Mouse (Mus musculus) midbrain, embryonic 13.5 days (tissue): ENCODE results near the gene Dennd1a. TPM values are rescaled to one million over a fixed set of nuclear protein-coding genes. Genes with fewer than 3 reads are reported as not detected.
A peak's percentile ranks its signal among the peaks of the same experiment; 100 is the strongest.

Experiments
- ATAC-seq: fragments of 200-750 bp; cut with Nextera tagmentation; 2 replicates; pipeline ENCODE4 v1.8.0; 2017; ENCODE audit warnings: mild to moderate bottlenecking, moderate TSS enrichment, moderate library complexity
- H3K27ac ChIP-seq: fragments of 300-500 bp; sonication (generic); 2 replicates; pipeline ENCODE4 v1.5.1; 2015; ENCODE audit warnings: inconsistent platforms, mild to moderate bottlenecking, moderate library complexity
- H3K27me3 ChIP-seq: fragments of 300-500 bp; sonication (generic); 2 replicates; pipeline ENCODE4 v1.6.1; 2015; ENCODE audit warnings: mild to moderate bottlenecking, inconsistent platforms
- H3K36me3 ChIP-seq: fragments of 300-500 bp; sonication (generic); 2 replicates; pipeline ENCODE4 v1.6.1; 2015; ENCODE audit warnings: mild to moderate bottlenecking, inconsistent platforms
- H3K4me1 ChIP-seq: fragments of 300-500 bp; sonication (generic); replicated peaks from 2 replicates; pipeline ENCODE4 v1.6.1; 2015; ENCODE audit warnings: inconsistent platforms
- H3K4me2 ChIP-seq: fragments of 300-500 bp; sonication (generic); replicated peaks from 2 replicates; pipeline ENCODE4 v1.6.1; 2015; ENCODE audit warnings: moderate library complexity, mild to moderate bottlenecking, inconsistent platforms
- H3K4me3 ChIP-seq: fragments of 300-500 bp; sonication (generic); replicated peaks from 2 replicates; pipeline ENCODE4 v1.5.1; 2015; ENCODE audit warnings: mild to moderate bottlenecking, inconsistent platforms
- H3K9ac ChIP-seq: fragments of 300-500 bp; sonication (generic); replicated peaks from 2 replicates; pipeline ENCODE4 v1.6.1; 2015; ENCODE audit warnings: mild to moderate bottlenecking, inconsistent platforms
- H3K9me3 ChIP-seq: fragments of 300-500 bp; sonication (generic); 2 replicates; pipeline ENCODE4 v1.6.1; 2016; ENCODE audit warnings: mild to moderate bottlenecking, inconsistent platforms
- WGBS: fragments of 180-500 bp; shearing (Covaris S2); methylation state at CpG from one replicate; pipeline ENCODE4 v1.1.7; 2015; 5-methylcytosine and 5-hydroxymethylcytosine counted together
- polyA plus RNA-seq: library from polyadenylated mRNA; unstranded; fragments of >200 nt; fragmentation: Nextera tagmentation; extraction: Ambion mirVana; gene quantifications from 2 replicates; pipeline ENCODE4 v1.2.1, GENCODE M21; 2015

Dennd1a gene
- polyA plus RNA-seq, 1 experiment from 2014 or later: 19.5 TPM

DNA sequence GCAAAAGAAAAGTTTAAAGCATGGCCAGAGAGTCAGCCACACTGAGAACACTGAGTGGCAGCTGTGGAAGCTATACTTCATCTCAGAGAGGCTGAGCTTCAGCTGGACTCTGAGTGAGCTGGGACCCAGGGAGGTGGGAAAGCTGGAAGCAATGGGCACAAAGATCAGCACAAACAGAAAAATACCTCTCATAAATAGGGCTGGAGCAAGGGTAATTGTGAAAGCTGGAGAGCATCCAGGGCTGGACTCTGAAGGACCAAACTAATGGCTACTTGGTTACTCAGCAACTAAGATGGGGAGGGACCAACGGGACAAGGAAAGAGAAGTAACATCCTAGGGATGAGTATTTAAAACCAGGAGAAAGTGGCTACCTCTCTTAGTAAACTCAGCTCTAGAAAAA is 225.0 kb downstream of the Dennd1a start:
- ATAC-seq: no peak
- no peak overlapping the region for H3K9ac ChIP-seq
- no peaks in the 10 kb centered on the region for H3K36me3 ChIP-seq
- peaks cover 3% of the 10 kb centered on the region; the same call in 1 of the 2 replicates for H3K4me1 ChIP-seq
- no peaks in the 10 kb centered on the region for H3K9me3 ChIP-seq
- 81% methylated on average over 1 of the region's 1 CpGs for WGBS
- H3K27ac ChIP-seq: no peak overlapping the region
- H3K27me3 ChIP-seq: no peaks in the 10 kb centered on the region
- H3K4me3 ChIP-seq: no peak overlapping the region
- no peak overlapping the region for H3K4me2 ChIP-seq

DNA sequence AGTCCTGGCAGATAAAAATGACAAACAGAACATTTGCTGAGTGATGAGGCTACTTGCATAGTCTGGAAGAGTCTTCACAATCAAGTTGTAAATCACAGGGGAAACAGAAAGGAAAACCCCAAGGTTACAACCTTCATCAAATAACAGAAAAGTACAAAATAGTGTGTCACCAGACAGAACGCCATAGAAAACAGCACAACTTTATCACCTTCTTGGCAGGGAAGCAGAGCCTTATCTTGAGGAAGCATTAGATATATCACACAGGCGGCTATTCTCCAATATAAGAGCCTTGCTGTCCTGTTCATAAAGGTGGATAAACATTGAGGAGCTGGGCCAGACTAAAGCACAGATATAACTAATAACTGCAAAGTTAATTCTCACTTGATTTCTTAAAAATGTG is 225.7 kb downstream of the Dennd1a start:
- ATAC-seq: no peak
- no peak overlapping the region for H3K4me3 ChIP-seq
- 87% methylated on average over 2 of the region's 2 CpGs for WGBS
- no peaks in the 10 kb centered on the region for H3K9me3 ChIP-seq
- H3K4me1 ChIP-seq: peaks cover 3% of the 10 kb centered on the region; the same call in 1 of the 2 replicates
- no peaks in the 10 kb centered on the region for H3K27me3 ChIP-seq
- H3K36me3 ChIP-seq: no peaks in the 10 kb centered on the region
- no peak overlapping the region for H3K9ac ChIP-seq
- no peak overlapping the region for H3K4me2 ChIP-seq
- H3K27ac ChIP-seq: no peak overlapping the region

DNA sequence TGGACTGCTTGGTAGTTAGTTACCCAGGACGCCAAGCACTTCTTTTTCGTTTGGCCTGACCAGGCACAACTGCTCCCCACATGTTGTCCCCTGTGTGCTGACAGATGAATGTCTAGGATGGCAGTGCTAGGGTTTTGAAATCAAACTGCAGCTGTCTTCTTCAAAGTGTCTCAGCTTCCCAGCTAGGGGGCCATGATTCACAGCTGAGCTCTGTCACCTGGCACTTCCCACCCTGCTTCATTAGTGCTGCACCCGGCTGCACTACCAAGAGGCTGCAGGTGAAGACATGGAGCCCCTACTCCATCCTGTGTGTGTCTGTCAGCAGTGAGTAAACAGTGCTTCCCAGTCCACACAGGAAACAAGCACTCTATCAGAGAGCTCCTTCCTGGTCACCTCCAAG is 234.8 kb downstream of the Dennd1a start:
- 58% methylated on average over 3 of the region's 3 CpGs for WGBS
- Histone ChIP-seq H3K9me3 (no peaks in the 10 kb centered on the region), H3K27me3 (no peaks in the 10 kb centered on the region), H3K27ac (peak overlapping the region; percentile 5; the same call in 1 of the 2 replicates), H3K4me2 (no peak overlapping the region), H3K9ac (peak overlapping the region; percentile 29; the same call in 1 of the 2 replicates), H3K4me3 (no peak overlapping the region), H3K4me1 (peaks cover 15% of the 10 kb centered on the region), H3K36me3 (no peaks in the 10 kb centered on the region)
- ATAC-seq: no peak

DNA sequence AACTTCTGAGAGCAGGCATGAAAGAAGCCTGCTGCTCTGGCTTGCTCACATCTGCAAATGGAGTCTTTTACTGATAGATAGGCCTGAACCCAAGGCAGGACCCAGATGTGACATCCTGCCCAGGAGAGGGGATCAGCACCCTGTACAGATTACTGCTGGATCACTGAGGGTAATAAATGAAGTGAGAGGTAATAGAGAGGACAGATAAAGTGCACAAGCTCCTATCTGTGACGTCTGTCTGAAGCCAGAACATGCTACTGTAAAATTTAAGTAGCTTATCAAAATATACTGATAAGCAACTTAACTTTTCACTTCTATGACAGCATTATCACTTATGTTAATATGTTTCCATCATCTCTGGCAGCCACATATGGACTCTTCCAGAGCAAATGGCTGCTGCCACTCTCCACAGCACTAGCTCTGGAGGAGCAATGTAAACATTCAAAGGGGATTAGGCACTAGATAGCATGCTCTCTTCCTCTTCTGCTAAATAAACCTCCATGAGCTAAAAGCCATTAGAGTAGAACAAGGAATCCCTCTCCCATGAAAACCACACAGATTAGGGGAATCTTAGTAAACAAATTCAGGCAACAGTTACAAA is 235.6 kb downstream of the Dennd1a start:
- no peak overlapping the region for H3K4me3 ChIP-seq
- H3K9me3 ChIP-seq: no peaks in the 10 kb centered on the region
- no peak overlapping the region for H3K27ac ChIP-seq
- H3K27me3 ChIP-seq: no peaks in the 10 kb centered on the region
- peaks cover 15% of the 10 kb centered on the region for H3K4me1 ChIP-seq
- WGBS: 74% methylated on average over 1 of the region's 1 CpGs
- no peaks in the 10 kb centered on the region for H3K36me3 ChIP-seq
- ATAC-seq: no peak
- H3K9ac ChIP-seq: no peak overlapping the region
- H3K4me2 ChIP-seq: no peak overlapping the region

DNA sequence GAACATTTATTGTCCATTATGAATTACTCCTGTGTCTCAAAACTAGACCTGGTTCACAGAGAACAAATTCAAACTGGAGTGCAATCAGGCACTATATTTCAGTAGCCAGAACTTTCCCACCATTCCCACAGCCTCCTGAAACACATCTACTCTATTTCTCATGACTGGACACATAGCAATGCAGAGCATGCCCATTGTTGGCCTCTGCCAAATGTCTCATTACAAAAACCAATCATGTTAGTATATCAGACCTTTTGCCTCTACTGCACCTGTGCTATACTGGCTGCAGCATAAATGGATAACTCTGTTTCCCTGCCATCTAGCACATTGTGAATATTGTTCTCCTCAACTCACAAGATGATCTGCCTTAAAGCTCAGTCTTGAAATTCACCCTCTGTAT is 238.2 kb downstream of the Dennd1a start:
- no peaks in the 10 kb centered on the region for H3K9me3 ChIP-seq
- no peaks in the 10 kb centered on the region for H3K27me3 ChIP-seq
- no peaks in the 10 kb centered on the region for H3K36me3 ChIP-seq
- H3K27ac ChIP-seq: no peak overlapping the region
- H3K4me1 ChIP-seq: peaks cover 15% of the 10 kb centered on the region
- no peak overlapping the region for H3K4me3 ChIP-seq
- ATAC-seq: no peak
- no peak overlapping the region for H3K4me2 ChIP-seq
- no peak overlapping the region for H3K9ac ChIP-seq

DNA sequence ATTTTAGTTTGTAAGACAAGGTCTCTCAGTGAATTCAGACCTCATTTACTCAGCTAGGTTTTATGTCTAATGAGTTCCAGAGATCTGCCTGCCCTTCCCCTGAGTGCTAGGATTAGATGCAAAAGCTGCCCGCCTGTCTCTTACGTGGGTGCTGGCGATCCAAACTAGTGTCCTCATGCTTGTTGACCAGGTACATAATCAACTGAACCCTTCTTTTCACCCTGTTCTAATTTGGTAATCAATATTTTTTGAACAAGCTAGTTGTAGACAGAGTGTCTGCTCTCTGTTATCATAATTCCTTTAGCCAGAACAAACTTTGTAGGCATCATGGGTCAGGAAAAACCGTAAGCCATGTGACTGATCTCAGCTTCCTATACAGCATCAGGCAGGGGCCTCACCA is 241.9 kb downstream of the Dennd1a start:
- Histone ChIP-seq H3K4me1 (peaks cover 6% of the 10 kb centered on the region), H3K27me3 (no peaks in the 10 kb centered on the region), H3K9me3 (no peaks in the 10 kb centered on the region), H3K36me3 (no peaks in the 10 kb centered on the region), H3K9ac (no peak overlapping the region), H3K4me3 (no peak overlapping the region), H3K4me2 (no peak overlapping the region), H3K27ac (no peak overlapping the region)
- ATAC-seq: no peak
- 91% methylated on average over 4 of the region's 4 CpGs for WGBS

DNA sequence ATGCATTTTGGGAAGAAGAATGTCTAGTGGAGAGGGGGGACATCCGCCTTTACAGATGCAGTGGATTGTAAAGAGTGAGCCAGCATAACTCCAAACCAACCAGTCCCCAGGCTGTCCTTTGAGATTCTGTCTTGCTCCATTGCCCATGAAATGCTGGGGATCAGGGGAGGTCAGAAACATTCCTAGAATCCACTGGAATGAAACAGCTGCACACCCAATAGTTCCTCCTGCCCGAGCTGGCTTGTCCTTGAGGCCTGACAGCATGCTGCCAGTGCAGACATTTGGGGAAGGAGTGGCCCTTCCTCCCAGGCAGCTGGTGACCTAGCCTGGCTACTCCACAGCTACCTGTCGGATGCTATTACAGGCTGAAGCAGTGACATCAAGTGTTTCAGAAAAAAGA is 246.3 kb downstream of the Dennd1a start:
- H3K4me3 ChIP-seq: no peak overlapping the region
- no peak overlapping the region for H3K9ac ChIP-seq
- 15% methylated on average over 3 of the region's 3 CpGs for WGBS
- H3K4me1 ChIP-seq: peaks cover 6% of the 10 kb centered on the region
- no peak for ATAC-seq
- H3K27me3 ChIP-seq: no peaks in the 10 kb centered on the region
- H3K9me3 ChIP-seq: no peaks in the 10 kb centered on the region
- no peak overlapping the region for H3K4me2 ChIP-seq
- no peaks in the 10 kb centered on the region for H3K36me3 ChIP-seq
- no peak overlapping the region for H3K27ac ChIP-seq

DNA sequence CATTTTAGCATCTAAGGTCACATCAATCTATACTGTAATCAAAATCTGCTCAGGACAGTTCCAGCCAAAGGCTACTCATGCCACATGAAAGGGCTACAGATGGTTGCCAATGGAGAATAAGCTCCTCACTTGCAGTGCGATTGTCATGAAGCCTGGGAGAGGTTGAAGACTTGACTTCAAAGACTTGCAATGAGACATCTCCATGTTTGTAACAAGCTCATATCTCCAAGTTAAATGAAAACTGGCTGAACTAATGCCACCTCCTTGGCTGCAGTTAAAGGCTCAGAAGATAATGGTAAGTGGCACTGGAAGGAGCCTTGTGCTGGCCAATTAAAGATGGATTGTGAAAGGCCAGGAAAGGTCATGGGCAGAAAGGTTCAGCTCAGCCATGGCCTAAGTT is 247.6 kb downstream of the Dennd1a start:
- H3K4me2 ChIP-seq: no peak overlapping the region
- H3K27me3 ChIP-seq: no peaks in the 10 kb centered on the region
- no peak overlapping the region for H3K9ac ChIP-seq
- H3K27ac ChIP-seq: no peak overlapping the region
- 36% methylated on average over 1 of the region's 1 CpGs for WGBS
- no peak overlapping the region for H3K4me3 ChIP-seq
- no peak for ATAC-seq
- no peaks in the 10 kb centered on the region for H3K36me3 ChIP-seq
- H3K4me1 ChIP-seq: peaks cover 6% of the 10 kb centered on the region
- H3K9me3 ChIP-seq: no peaks in the 10 kb centered on the region

DNA sequence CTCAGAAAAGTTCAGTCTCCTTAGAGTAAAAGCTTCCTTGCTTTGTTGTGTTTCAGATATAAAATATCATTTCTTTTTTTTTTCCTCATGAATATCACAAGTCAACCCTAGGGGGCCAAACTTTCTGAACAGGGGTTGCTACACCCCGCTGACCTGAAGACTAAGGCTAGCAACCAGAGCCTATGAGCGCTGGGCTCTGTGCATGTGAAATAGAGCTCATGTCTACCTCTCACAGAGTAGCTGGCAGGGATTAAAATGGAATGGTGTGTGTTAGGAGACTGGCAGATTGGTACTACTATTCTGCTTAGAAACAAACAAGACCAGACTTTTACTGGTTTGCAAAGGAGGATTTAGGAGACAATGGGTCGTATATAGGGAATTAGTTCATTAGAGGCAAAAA is 258.9 kb downstream of the Dennd1a start:
- H3K9me3 ChIP-seq: no peaks in the 10 kb centered on the region
- WGBS: 51% methylated on average over 3 of the region's 3 CpGs
- H3K4me3 ChIP-seq: no peak overlapping the region
- peaks cover 19% of the 10 kb centered on the region for H3K4me1 ChIP-seq
- 0 out of 2 replicates have a peak, but pooled peaks have one; percentile 58 for ATAC-seq
- H3K27me3 ChIP-seq: 0 out of 2 replicates have a peak, but pooled peaks cover 3% of the 10 kb centered on the region
- H3K27ac ChIP-seq: no peak overlapping the region
- H3K36me3 ChIP-seq: no peaks in the 10 kb centered on the region
- H3K4me2 ChIP-seq: no peak overlapping the region
- no peak overlapping the region for H3K9ac ChIP-seq

DNA sequence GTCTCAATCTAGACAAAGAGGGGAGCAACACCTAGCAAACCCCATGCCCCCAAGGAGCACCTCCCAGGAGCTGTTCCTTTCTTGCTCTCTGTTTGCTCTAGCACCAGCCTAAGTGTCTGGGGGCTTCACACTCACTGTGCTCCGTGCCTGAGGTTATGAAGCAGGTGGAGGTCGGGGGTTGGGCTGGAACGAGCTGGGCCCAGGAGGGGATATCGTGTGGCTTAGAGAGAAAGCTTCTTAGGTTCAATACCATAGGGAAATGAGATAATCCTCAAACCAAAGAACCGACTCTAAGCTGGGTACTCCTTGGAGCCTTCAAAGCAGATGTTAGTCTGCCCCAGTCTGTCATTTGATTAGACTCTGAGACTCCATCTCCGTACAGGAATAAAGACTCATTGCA is 261.6 kb downstream of the Dennd1a start:
- H3K9ac ChIP-seq: no peak overlapping the region
- no peak overlapping the region for H3K27ac ChIP-seq
- H3K36me3 ChIP-seq: no peaks in the 10 kb centered on the region
- peak; percentile 63; the same call in 1 of the 2 replicates for ATAC-seq
- 0 out of 2 replicates have a peak, but pooled peaks cover 3% of the 10 kb centered on the region for H3K27me3 ChIP-seq
- H3K4me3 ChIP-seq: no peak overlapping the region
- H3K4me1 ChIP-seq: peaks cover 24% of the 10 kb centered on the region
- 13% methylated on average over 6 of the region's 6 CpGs for WGBS
- no peak overlapping the region for H3K4me2 ChIP-seq
- H3K9me3 ChIP-seq: no peaks in the 10 kb centered on the region

DNA sequence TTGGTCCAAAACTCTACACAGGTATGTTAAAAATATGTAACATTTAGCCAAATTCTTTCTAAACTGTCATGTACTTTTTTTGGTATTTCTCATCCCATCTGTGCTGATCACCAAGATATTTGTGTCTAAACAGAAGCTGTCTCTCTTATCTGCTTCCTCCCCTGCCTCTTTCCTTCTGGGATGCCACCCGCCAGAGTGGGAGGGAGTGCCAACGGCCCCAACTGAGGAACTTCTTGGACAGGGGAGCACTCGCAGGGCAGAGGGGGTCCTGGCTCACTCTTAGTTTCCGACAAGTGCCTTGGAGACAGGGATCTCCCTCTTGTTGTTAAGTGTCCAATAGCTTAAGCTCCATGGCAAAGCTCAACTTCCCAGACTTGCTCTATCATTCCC is 263.5 kb downstream of the Dennd1a start:
- 81% methylated on average over 4 of the region's 4 CpGs for WGBS
- 0 out of 2 replicates have a peak, but pooled peaks cover 3% of the 10 kb centered on the region for H3K27me3 ChIP-seq
- H3K36me3 ChIP-seq: no peaks in the 10 kb centered on the region
- H3K9me3 ChIP-seq: no peaks in the 10 kb centered on the region
- ATAC-seq: no peak
- no peak overlapping the region for H3K4me2 ChIP-seq
- no peak overlapping the region for H3K4me3 ChIP-seq
- no peak overlapping the region for H3K27ac ChIP-seq
- no peak overlapping the region for H3K9ac ChIP-seq
- peaks cover 24% of the 10 kb centered on the region for H3K4me1 ChIP-seq

DNA sequence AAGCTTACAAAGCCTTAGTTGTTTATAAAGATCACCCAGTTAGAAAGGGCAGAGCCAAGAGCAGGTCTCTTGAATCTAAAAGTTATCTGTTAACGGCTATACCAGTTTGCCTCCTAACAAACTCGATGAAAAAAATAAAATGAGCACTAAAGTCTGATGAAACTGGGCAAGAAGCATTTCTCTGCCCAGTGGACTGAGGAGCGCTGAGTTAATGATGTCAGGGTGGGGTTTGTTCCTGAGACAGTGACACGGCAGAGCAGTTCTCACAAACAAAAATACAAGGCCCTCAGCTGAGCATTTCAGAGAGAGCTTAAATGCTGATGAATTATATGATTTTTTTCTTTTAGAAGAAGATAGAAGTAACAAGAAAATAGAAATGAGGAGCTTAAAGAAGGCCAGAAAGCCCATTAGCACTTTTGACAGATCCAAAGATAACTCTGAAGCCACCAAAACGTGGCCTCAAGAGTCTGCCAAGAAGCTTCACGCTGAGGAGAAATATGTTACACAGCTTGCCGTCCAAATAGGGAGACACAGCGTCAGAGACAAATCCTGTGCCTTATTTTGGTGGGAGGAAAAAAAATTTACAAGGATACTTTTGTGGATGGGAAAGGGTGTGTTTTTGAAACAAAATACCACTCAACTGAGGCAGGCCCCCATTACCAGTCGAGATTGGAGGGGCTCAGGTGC is 264.0 kb downstream of the Dennd1a start:
- Histone ChIP-seq H3K9ac (no peak overlapping the region), H3K27me3 (0 out of 2 replicates have a peak, but pooled peaks cover 3% of the 10 kb centered on the region), H3K27ac (no peak overlapping the region), H3K36me3 (no peaks in the 10 kb centered on the region), H3K4me3 (no peak overlapping the region), H3K4me2 (no peak overlapping the region), H3K4me1 (peaks cover 20% of the 10 kb centered on the region), H3K9me3 (no peaks in the 10 kb centered on the region)
- 82% methylated on average over 9 of the region's 9 CpGs for WGBS
- no peak for ATAC-seq
